Mouse (Mus musculus) left cerebral cortex, postnatal 4 days (tissue): ENCODE measurements around the gene Gtf2h3. TPM values are rescaled to one million over a fixed set of nuclear protein-coding genes. Genes with fewer than 3 reads are reported as not detected.
A peak's percentile ranks its signal among the peaks of the same experiment; 100 is the strongest.
"Not testable (repeated sequence)": the region's sequence is repeated elsewhere in the genome, so short reads cannot be mapped to it uniquely, and the experiment has no call there.

ENCODE experiments used
- DNase-seq: peaks from one replicate; pipeline ENCODE4 v3.0.0-alpha.2; 2022
- intact Hi-C: fragments of 180-260 bp; cut with DNase I; formaldehyde crosslinking; loops from one replicate; pipeline ENCODE4 v1.15.1; 2025
- total RNA-seq, 2 experiments: library from RNA; stranded (reverse); gene quantifications; 2 replicates each; pipeline ENCODE4 v1.2.3; 2021

Gtf2h3 gene
- 10 to 100 TPM; 36.3 to 37.1 TPM for total RNA-seq

- peak; percentile 93 for DNase-seq
- intact Hi-C loops: no loop called here
Measured at GRCm38 (mm10) chr5:124578633-124579317, at the start of gene Gtf2h3, which contains the start of gene Eif2b1. Gene Gtf2h3 (plus strand): TSS chr5:124579140. Gene Eif2b1 (minus strand): TSS chr5:124579131.

GRCm38 (mm10) chr5:124529191-124529651 is 49.7 kb upstream of the Gtf2h3 start:
- no peak for DNase-seq
- intact Hi-C loops: no loop called here

- no peak for DNase-seq
- intact Hi-C loops: no loop called here
Measured at GRCm38 (mm10) chr5:124529697-124530096, 49.2 kb upstream of the Gtf2h3 start.

DNA sequence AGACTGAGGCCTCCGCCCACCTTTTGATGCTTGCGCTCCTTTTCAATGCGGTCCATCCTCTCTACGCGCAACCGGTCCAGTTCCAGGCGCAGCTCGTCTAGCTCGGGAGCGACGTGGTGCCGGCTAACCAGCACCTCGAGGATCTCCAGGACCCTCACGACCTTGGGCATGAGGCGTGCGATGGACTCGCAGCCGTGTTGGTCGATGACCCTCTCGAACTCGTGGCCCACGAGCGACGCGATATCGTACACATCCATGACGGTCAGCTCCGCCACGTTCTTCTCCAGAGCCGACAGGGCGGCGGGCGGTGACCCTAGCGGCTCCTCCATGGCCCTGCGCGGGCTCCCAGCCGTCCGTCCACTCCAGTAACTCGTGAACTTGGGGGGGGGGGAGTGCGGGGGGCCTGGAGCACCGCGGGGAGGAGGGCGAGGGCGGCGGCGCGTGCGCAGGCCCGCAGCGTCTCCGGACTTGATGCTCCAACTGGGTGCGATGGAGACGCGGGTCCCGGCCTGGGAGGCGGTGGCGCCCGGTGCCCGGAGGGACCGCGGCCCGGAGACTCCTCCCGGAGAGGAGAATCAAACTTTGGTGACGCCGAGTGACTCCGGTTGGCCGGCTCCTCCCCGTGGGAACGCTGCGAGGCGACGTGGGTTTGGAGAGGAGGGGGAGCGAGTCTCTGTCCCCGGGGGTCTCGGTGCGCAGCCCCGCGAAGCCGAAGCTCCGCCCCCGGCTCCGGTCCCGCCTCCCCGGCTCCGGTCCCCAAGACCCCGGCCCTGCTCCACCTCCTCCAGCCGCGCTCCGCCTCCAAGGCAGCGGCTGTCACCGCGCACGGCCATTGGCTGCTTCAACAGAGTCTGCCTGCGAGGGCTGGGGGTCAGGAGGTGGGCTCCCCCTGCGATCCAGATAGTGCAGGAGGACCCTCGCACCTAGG is 48.0 kb upstream of the Gtf2h3 start, which contains the start of gene Rilpl1:
Gene Rilpl1, minus strand, starts transcription at position 737 of the 928 bp plus-strand sequence.
- peak; percentile 90 for DNase-seq
- intact Hi-C loops: no loop called here

DNA sequence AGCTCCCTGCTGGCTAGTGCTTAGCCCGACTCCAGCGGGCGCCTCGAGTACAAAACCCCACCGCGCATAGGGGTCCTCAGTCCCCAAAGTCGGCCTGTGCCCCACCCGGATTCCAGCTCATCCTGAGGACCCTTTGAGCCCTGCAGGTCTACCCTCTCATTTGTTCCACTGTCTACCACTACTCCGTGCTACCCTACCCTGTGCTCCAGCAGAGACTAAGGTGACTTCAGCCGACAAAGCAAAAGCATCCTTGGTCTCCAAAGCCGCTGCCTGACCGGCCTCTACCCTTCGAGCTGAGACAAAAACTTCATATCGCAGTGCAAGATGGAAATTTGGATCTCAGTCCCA is 47.4 kb upstream of the Gtf2h3 start:
- DNase-seq: no peak
- intact Hi-C loops: no loop called here

DNA sequence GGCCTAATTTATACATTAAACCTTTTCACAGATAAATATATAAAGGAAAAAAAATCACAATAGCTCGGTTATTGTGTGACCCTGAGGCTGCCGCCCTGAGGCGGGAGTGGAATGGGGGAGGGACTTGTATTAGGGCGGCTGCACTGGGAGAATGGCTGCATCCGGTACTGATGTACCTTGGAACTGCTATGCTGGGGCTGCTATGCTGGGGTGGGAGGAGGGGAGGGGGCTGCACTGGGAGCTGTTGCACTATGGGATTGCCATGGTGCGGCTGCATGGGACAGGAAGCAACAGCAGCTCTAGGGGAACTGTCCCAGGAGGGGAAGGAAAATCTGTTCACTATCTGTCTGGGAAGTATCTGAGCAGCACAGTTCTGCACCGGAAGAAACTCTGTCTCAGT is 46.5 kb upstream of the Gtf2h3 start:
- intact Hi-C loops: no loop called here
- no peak for DNase-seq

DNA sequence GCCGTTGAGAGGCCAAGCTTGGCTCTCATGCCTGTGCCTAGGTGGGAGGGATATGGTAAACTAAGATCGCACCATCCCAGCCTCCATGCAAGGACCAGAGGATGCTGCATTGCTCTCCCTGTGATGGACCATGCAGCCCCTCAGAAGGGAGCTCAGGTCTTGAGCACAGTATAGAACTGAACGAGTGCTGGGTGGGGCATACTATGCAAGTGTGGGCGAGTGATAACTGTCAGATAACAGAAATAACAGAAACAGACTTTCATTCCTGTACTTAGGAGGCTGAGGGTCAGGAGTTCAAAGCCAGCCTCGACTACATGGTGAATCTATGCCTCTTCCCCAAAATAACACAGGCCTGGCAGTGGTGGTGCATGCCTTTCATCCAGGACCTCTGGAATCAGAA is 43.9 kb upstream of the Gtf2h3 start:
- intact Hi-C loops: loop anchor here (5.0 kb wide), 1 partner anchor 178 kb away; no protein-coding TSS in a partner anchor
- no peak for DNase-seq

- DNase-seq: no peak
- intact Hi-C loops: loop anchor here (5.0 kb wide), 1 partner anchor 179 kb away; no protein-coding TSS in a partner anchor
Measured at GRCm38 (mm10) chr5:124536776-124537175, 42.2 kb upstream of the Gtf2h3 start.

DNA sequence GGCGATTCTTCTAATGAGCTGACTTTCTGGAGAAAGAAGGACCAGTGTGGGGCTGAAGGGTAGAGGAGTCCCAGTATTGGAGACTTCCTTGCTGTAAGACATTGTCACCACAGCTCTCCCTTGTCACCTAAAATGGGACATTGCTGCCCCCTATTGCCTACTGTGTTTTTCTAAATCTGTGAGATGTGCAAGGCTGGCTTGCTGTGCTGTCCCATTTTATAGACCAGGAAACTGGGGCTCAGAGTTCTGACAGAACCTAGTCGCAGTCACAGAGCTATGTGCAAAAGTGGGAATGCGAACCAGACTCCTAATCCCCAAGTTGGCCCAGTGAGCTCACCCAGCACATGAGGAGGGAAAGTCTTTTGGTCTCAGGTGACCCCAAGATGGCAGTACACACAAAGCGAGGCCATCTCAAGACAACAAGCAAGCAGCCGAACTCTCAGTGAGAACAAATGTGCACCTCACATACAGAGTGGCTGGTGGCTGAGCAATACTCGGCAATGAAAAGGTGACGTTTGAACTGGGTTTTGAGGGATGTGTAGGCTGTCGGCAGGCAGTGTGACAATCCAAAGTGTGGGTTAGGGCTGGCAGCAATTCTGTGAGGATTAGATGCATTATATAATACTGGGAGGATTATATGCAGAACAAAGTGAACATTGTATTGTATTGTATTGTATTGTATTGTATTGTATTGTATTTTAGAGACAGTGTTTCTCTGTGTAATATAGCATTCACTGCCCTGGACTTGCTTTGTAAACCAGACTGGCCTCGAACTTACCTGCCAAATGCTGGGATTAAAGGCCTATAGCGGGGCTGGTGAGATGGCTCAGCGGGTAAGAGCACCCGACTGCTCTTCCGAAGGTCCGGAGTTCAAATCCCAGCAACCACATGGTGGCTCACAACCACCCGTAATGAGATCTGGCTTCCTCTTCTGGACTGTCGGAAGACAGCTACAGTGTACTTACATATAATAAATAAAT is 39.8 kb upstream of the Gtf2h3 start:
- no peak for DNase-seq
- intact Hi-C loops: loop anchor here (5.0 kb wide), 1 partner anchor 182 kb away; no protein-coding TSS in a partner anchor

DNA sequence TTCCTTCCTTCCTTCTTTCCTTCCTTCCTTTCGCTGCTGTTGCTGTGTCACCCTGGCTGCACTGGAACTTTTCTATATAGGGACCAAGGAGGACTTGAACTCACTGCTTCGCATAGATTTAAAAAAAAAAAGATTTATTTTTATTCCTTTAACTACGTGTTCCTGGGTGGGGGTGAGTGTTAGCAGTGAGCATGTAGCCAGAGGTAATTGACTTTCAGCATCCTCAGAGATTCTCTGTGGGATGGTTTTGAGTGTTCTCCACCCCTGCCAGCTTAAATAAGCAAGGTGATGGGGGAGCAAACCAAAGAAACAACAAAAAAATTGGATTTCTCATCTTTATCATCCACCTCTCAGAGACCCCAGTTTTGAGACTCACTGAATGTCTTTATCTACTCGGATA is 39.0 kb upstream of the Gtf2h3 start:
- no peak for DNase-seq
- intact Hi-C loops: loop anchor here (5.0 kb wide), 2 partner anchors 108 to 183 kb away; no protein-coding TSS in a partner anchor

GRCm38 (mm10) chr5:124540383-124540786 is 38.6 kb upstream of the Gtf2h3 start, which contains the start of gene Tmed2:
Gene Tmed2 (plus strand): TSS chr5:124540695.
- intact Hi-C loops: loop anchor here (5.0 kb wide), 1 partner anchor 108 kb away; no protein-coding TSS in a partner anchor
- DNase-seq: peak; percentile 96

DNA sequence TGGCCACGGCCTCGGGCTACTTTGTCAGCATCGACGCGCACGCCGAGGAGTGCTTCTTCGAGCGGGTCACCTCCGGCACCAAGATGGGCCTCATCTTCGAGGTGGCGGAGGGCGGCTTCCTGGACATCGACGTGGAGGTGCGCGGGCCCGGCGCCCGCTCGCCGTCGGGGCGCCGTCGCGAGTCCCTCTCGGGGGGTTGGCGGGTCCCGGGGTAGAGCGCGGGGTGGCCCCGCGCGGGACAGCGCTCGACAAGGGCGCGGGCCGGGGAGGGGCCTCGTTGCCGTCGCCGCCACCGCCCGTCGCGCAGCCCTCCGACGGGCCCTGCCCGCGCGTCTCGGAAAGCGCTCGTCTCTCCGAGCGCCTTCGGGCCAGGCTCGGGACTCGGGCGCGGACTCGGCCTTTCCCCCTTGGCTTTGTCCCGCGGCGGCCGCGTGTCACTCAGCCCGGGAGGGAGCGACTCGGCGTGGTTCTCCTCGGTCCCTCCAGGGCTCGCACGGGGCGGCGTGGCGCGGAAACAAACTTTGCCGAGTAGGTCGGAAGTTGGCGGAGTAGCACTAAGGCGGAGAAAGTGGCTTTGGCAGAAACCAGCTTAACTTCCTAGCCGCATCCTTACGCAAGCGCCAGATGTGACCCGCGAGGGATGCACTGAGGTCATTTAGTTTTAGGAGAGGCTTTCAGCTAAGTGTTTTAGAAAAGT is 37.9 kb upstream of the Gtf2h3 start:
- intact Hi-C loops: loop anchor here (5.0 kb wide), 1 partner anchor 109 kb away; no protein-coding TSS in a partner anchor
- DNase-seq: peak; percentile 55

- intact Hi-C loops: loop anchor here (5.0 kb wide), 1 partner anchor 109 kb away; no protein-coding TSS in a partner anchor
Measured at GRCm38 (mm10) chr5:124541602-124541973, 37.4 kb upstream of the Gtf2h3 start.

GRCm38 (mm10) chr5:124550737-124551136 is 28.2 kb upstream of the Gtf2h3 start:
- DNase-seq, intact Hi-C loops: not testable (repeated sequence)

More at GRCm38 (mm10) chr5:124541602-124541973, 37.4 kb upstream of the Gtf2h3 start:
- no peak for DNase-seq

DNA sequence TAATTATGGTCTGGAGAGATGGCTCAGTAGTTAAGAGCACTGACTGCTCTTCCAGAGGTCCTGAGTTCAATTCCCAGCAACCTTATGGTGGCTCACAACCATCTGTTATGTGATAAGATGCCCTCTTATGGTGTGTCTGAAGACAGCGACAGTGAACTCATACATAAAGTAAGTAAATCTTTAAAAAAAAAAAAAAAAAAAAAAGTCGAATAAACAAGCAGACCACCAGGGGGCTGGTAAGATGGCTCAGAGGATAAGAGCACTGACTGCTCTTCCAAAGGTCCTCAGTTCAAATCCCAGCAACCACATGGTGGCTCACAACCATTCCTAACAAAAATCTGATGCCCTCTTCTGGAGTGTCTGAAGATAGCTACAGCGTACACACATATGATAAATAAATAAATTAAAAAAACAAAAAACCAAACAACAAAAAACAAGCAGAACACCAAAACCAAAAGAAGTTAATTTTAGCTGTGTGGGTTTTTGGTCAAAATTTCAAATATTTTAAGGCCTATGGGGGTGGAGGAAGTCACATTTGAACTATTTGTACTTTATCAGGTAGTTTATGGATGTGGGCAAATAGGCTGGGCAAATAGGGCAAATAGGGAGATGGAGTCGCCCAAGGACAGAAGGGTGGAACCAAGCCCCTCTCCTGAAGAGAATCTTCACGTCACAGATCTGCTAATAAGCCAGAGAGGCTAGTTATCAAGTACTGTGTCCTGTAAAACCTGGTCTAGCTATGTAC is 27.4 kb upstream of the Gtf2h3 start:
- DNase-seq, intact Hi-C loops: not testable (repeated sequence)

DNA sequence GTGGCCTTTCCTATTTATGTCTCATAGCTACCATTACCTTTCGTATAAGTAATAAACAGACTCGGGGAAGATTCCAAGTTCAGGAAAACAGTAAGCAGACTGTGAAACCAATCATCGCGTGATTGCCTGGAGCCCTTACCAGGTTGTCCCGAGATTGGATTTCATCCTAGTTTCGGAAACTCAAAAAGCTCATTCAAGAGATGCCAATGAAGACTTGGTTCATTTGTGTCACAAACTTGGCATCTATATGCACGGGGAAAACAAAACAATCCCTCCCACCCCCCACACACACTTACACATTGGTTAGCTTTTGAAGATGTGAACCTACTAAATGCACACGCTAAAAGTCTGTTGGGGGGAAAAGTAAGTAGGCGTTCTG is 26.9 kb upstream of the Gtf2h3 start:
- intact Hi-C loops: no loop called here
- DNase-seq: no peak

DNA sequence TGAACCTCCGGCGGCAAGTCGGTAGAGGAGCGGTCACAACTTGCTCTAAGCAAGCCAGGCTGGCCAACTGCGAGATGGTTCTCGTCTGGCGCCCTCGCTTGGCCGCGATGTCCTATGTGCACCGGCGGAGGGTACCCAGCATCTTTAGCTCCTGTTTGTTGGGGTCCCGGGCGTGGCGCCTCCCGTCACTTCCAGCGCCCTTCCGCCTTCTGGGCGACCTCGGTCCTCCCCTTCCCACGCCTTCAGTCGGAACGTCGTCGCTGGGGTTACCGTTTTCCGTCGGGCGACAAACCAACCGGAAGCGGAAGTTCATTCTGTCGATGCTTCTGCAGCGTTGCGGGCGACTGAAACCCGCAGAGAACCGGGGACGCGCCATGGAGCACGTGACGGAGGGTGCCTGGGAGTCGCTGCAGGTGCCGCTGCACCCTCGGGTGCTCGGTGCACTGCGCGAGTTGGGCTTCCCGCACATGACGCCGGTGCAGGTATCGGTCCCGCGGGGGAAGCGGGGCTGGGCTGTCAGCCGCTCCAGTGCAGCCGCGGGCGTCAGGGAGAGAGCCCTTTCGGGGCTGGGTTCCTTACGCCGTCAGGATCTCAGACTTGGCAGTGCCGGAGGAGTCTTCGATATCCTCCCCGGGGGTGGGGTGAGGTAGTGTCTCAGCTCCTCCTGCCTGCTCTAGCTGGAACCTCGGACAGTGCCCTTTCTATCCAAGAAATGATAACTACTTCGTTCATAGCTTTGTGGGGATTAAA is 26.2 kb upstream of the Gtf2h3 start, which contains the start of gene Ddx55:
Gene Ddx55, plus strand, starts transcription at position 307 of the 750 bp plus-strand sequence.
- DNase-seq: peak; percentile 89
- intact Hi-C loops: no loop called here

DNA sequence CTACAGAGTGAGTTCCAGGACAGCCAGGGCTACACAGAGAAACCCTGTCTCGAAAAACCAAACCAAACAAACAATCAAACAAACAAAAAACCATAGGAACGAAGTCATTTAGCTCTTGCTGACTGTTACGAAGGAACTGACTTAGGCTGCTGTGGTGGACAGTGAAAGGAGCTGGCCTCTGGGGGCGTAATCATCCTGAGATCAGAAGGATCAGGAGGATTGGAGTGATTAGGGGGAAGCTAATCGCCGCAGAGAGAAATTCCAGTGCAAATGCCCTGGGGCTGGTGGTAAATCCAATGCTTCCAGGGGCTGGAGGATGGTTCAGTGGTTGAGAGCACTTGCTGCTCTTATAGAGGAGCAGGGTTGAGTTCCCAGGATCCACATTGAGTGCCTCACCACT is 25.3 kb upstream of the Gtf2h3 start:
- DNase-seq: no peak
- intact Hi-C loops: no loop called here
